Mouse (Mus musculus) kidney, postnatal 4 days (tissue): ENCODE results near the gene Gm10600.
"Not testable (repeated sequence)": the region's sequence is repeated elsewhere in the genome, so short reads cannot be mapped to it uniquely, and the experiment has no call there.

Source experiments
- DNase-seq, 2 experiments: peaks; one replicate each; pipeline ENCODE4 v3.0.0; 2021; ENCODE audit warnings: mixed read lengths in 2 of 2

Gene Gm10600

DNA sequence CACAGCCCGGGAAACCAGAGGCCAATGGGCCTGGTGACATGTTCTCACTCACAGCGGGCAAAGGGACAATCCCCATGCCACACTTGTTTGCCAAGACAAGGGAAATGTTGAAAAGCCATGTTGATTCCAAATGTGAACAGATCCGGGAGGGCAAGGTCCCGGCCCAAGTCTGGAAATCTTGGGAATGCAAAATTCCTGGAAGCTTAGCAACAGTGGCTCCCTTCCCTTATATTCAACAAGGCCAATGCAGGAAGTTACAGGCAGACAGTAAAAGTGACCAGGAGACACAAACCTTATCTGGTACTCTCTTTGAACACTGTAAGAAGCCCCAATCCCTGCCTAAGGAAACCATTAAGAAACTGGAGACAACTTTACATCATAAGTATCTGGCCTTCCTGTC is at the start of gene Gm10600:
TSS of gene Gm10600 (plus strand) at position 301 of the 400 bp plus-strand sequence.
- not testable (repeated sequence) for DNase-seq

DNA sequence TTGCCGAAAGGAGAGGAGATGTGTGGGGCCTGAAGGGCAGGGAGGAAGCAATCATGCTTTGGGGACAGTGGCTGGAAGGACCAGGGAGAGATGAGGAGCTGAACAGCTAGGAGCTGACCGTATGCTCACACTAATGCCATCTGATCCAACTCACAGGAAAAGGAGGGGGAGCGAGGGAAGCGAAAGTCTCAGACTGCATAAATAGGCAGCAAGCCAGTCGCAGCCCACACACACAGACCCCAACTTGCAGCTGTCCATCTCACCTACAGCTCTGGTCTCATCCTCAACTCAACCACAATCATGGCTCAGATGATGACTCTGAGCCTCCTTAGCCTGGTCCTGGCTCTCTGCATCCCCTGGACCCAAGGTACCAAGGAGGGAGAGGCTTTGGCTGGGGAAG is 15.0 kb downstream of the Gm10600 start, which contains the start of gene Ccl21b:
TSS of gene Ccl21b (plus strand) at position 301 of the 400 bp plus-strand sequence.
- not testable (repeated sequence) for DNase-seq
